Mouse (Mus musculus): ENCODE measurements at regions not wholly inside any gene's neighbourhood (a gene's known extent, or its start where the extent isn't known, plus 50 kb on each side); places are given as distances from the start of the nearest gene placed in this dataset.

DNA sequence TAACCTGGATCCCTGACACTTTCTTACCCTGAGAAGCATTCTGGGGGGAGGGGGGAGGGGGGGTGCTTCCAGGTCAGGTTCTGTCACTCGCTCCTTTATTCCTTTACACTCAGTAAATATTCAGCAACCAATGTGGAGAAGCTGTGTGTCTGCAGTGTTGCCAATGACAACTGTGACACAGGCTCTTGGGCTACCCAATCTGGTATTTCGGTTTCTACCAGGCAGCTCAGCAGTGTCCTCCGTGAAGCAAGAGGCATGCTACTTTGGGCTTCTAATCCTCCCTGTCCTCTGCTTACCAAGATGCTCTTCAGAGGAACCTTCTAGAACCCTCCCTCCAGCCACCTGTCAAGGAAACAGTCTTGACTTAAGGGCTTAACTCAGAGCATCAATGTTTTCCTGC, 290.7 kb downstream of the Emp1 start:
- WGBS: 76% methylated on average over 3 of the region's 3 CpGs
- TF ChIP-seq CTCF (IDR thresholded peaks at IDR 0.05) (no peak), EP300 (IDR thresholded peaks at IDR 0.05) (no peak)
- DNase-seq (ENCODE audit: low spot score) (no peak), ATAC-seq (no peak)
- H3K4me3 ChIP-seq (ENCODE audit: low read depth, low read length): no peak overlapping the region
- H3K27ac ChIP-seq (ENCODE audit: low read length): no peak overlapping the region
- H3K27me3 ChIP-seq (replicated peaks; ENCODE audit: insufficient read depth, low read length): no peaks in the 10 kb centered on the region
- H3K9me3 ChIP-seq (ENCODE audit: low read length): no peaks in the 10 kb centered on the region
- H3K4me2 ChIP-seq (replicated peaks; ENCODE audit: low read depth, low read length): no peak overlapping the region
- H3K36me3 ChIP-seq (ENCODE audit: insufficient read depth, low read length): no peaks in the 10 kb centered on the region
- H3K9ac ChIP-seq (replicated peaks; ENCODE audit: low read depth): no peak overlapping the region
- no peaks in the 10 kb centered on the region for H3K4me1 ChIP-seq (ENCODE audit: insufficient read depth, low read depth, low read length)

DNA sequence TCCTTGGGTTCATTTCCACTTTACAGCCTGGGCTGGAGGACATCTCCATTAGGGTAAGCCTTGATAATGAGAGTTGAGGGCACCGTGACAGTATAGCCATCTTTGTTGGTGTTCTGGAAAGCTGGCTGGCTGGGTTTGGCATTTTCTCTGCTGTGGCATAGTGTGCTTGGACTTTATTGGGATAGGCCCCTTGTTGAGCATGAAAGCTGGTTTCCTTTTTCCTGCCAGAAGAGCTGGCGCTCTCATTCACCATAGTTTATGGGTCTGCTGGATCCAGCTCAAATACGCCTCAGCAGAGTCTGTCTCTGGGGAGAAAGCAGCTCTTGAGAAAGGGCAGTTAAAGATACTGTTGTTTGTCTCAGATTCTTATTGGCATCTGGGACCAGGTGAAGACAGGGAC, 300.0 kb downstream of the Emp1 start:
- Histone ChIP-seq H3K27ac (ENCODE audit: low read length) (no peak overlapping the region), H3K9me3 (ENCODE audit: low read length) (no peaks in the 10 kb centered on the region), H3K36me3 (ENCODE audit: insufficient read depth, low read length) (no peaks in the 10 kb centered on the region), H3K4me1 (ENCODE audit: insufficient read depth, low read depth, low read length) (no peaks in the 10 kb centered on the region), H3K4me2 (replicated peaks; ENCODE audit: low read depth, low read length) (no peak overlapping the region), H3K9ac (replicated peaks; ENCODE audit: low read depth) (no peak overlapping the region), H3K27me3 (replicated peaks; ENCODE audit: insufficient read depth, low read length) (no peaks in the 10 kb centered on the region), H3K4me3 (ENCODE audit: low read depth, low read length) (no peak overlapping the region)
- TF ChIP-seq CTCF (IDR thresholded peaks at IDR 0.05) (no peak), EP300 (IDR thresholded peaks at IDR 0.05) (no peak)
- ATAC-seq (no peak), DNase-seq (ENCODE audit: low spot score) (no peak)
- 91% methylated on average over 3 of the region's 3 CpGs for WGBS

DNA sequence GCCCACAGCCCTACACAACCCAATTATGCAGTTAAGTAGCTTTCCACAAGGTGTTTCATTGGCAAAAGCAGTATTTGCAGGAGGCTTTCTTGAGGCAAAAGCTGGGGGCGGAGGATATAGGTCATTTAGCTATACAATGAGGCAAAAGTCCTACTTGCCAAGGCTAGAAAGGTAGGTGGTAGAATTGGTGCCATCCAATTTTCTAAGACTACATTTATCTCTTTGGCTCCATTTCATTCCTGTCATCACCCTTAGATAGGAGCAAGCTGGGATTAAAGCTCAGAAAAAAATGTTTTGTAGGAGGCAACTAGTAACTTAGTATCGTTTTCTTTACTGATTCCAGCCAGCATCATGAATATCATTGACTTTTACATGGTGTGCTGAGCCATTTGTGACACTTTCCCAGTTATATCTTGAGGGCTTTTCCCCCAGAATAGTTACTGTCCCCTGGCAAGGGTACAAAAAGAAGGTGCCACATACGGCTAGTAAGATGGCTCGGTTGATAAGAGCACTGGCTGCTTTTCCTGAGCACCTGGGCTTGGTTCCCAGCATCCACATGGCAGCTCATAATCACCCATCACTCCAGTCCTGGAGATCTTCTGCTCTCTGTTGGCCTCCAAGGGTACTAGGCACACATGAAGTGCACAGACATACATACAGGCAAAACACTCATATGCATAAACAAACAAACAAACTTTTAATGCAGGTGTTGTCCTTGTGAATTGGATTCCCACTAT, 300.6 kb downstream of the Emp1 start:
- TF ChIP-seq EP300 (IDR thresholded peaks at IDR 0.05): no peak
- TF ChIP-seq CTCF (IDR thresholded peaks at IDR 0.05): no peak
- no peaks in the 10 kb centered on the region for H3K27me3 ChIP-seq (replicated peaks; ENCODE audit: insufficient read depth, low read length)
- ATAC-seq (no peak), DNase-seq (ENCODE audit: low spot score) (no peak)
- no peaks in the 10 kb centered on the region for H3K36me3 ChIP-seq (ENCODE audit: insufficient read depth, low read length)
- H3K27ac ChIP-seq (ENCODE audit: low read length): no peak overlapping the region
- no peak overlapping the region for H3K4me3 ChIP-seq (ENCODE audit: low read depth, low read length)
- 75% methylated on average over 4 of the region's 4 CpGs for WGBS
- no peaks in the 10 kb centered on the region for H3K4me1 ChIP-seq (ENCODE audit: insufficient read depth, low read depth, low read length)
- no peak overlapping the region for H3K9ac ChIP-seq (replicated peaks; ENCODE audit: low read depth)
- no peak overlapping the region for H3K4me2 ChIP-seq (replicated peaks; ENCODE audit: low read depth, low read length)
- no peaks in the 10 kb centered on the region for H3K9me3 ChIP-seq (ENCODE audit: low read length)

Data from lung, postnatal 0 days (tissue).